23 mouse cellular contexts compared by ENCODE assay signal in genomic region chr8:48649415-48649814, GRCm38 (mm10).
DNase-seq lines count a peak whose midpoint lies in the region; ATAC-seq and TF ChIP-seq lines count a peak whose summit lies in the region.
"Had no signal": no experiment of that assay in that cellular context is flagged by ENCODE, and none has a peak within 500 bp of the region (broad histone marks: within the 10 kb centered on the region; RNA-seq: fewer than 3 reads in every experiment).

No protein-coding gene starts in this region.

- H3K36me3 ChIP-seq in kidney, embryonic 15.5 days, result no peaks in the 10 kb centered on the region
- H3K36me3 ChIP-seq in lung, embryonic 14.5 days (ENCODE audit: insufficient read depth), result no peaks in the 10 kb centered on the region
- H3K36me3 ChIP-seq: embryonic facial prominence, embryonic 15.5 days; heart, embryonic 10.5 days; hindbrain, embryonic 12.5 days had no signal

- 0 out of 2 replicates have a peak, but pooled peaks have one; percentile 36 for ATAC-seq in kidney, embryonic 15.5 days (replicated peaks; ENCODE audit: low FRiP score)
- ATAC-seq in lung, embryonic 14.5 days (ENCODE audit: insufficient read depth), result peak; percentile 60; the same call in 1 of the 2 replicates
- ATAC-seq: activated CD4-positive, CD25-positive, alpha-beta regulatory T cell, adult 4 months; forebrain, embryonic 14.5 days; Patski had no signal

- no peak overlapping the region for H3K4me3 ChIP-seq in kidney, embryonic 15.5 days (replicated peaks)
- no peak overlapping the region for H3K4me3 ChIP-seq in lung, embryonic 14.5 days (ENCODE audit: low read depth, low read length)
- H3K4me3 ChIP-seq: embryonic facial prominence, embryonic 15.5 days; erythroblast, embryonic 14.5 days; forebrain, embryonic 10.5 days; heart, embryonic 10.5 days; hindbrain, embryonic 12.5 days had no signal

- H3K9ac ChIP-seq in kidney, embryonic 15.5 days, result no peak overlapping the region
- H3K9ac ChIP-seq in lung, embryonic 14.5 days, result no peak overlapping the region
- H3K9ac ChIP-seq: embryonic facial prominence, embryonic 15.5 days; hindbrain, embryonic 12.5 days had no signal

- H3K4me1 ChIP-seq in kidney, embryonic 15.5 days, result no peaks in the 10 kb centered on the region
- no peaks in the 10 kb centered on the region for H3K4me1 ChIP-seq in lung, embryonic 14.5 days (ENCODE audit: insufficient read depth)
- H3K4me1 ChIP-seq: heart, embryonic 10.5 days; hindbrain, embryonic 12.5 days had no signal

- TF ChIP-seq CTCF in lung, embryonic 14.5 days (IDR thresholded peaks at IDR 0.05; ENCODE audit: low read depth), result no peak

- no peaks in the 10 kb centered on the region for H3K9me3 ChIP-seq in kidney, embryonic 15.5 days (replicated peaks)
- no peaks in the 10 kb centered on the region for H3K9me3 ChIP-seq in lung, embryonic 14.5 days (ENCODE audit: low read depth, low read length)
- H3K9me3 ChIP-seq: embryonic facial prominence, embryonic 15.5 days; forebrain, embryonic 10.5 days; heart, embryonic 10.5 days; hindbrain, embryonic 12.5 days had no signal

- no peaks in the 10 kb centered on the region for H3K27me3 ChIP-seq in kidney, embryonic 15.5 days
- no peaks in the 10 kb centered on the region for H3K27me3 ChIP-seq in lung, embryonic 14.5 days (ENCODE audit: insufficient read depth, low read length)
- H3K27me3 ChIP-seq: CH12.LX; embryonic facial prominence, embryonic 15.5 days; hindbrain, embryonic 12.5 days; Patski had no signal

- H3K4me2 ChIP-seq in kidney, embryonic 15.5 days, result no peak overlapping the region
- H3K4me2 ChIP-seq in lung, embryonic 14.5 days, result peak overlapping the region; percentile 12; the same call in 1 of the 2 replicates
- H3K4me2 ChIP-seq: embryonic facial prominence, embryonic 15.5 days; hindbrain, embryonic 12.5 days had no signal

- WGBS in kidney, embryonic 15.5 days, result 68% methylated on average over 7 of the region's 7 CpGs
- 46% methylated on average over 7 of the region's 7 CpGs for WGBS in lung, embryonic 14.5 days

- no peak overlapping the region for H3K27ac ChIP-seq in kidney, embryonic 15.5 days
- H3K27ac ChIP-seq in lung, embryonic 14.5 days (ENCODE audit: low read depth), result no peak overlapping the region
- H3K27ac ChIP-seq: embryonic facial prominence, embryonic 15.5 days; forebrain, embryonic 10.5 days; heart, embryonic 10.5 days; hindbrain, embryonic 12.5 days had no signal

- no peak for DNase-seq in kidney, postnatal 14 days
- DNase-seq in lung, embryonic 14.5 days, result peak; percentile 68
- no peak for DNase-seq in lung, postnatal 14 days
- peak; percentile 5 for DNase-seq in lung, postnatal 10 days
- no peak for DNase-seq in lung, postnatal 4 days
- DNase-seq: adrenal gland, postnatal 14 days; cerebellum, adult 11-12 months; cerebellum, adult 9-11 months; cerebellum, postnatal 36 days; gastrocnemius, postnatal 10 days; heart, adult 18-20 months; heart, postnatal 10 days; heart, postnatal 4 days had no signal

Comparison
In these comparisons a context has a peak if more than half of its experiments do, and no peak if none do; other contexts are left out.
1. DNase-seq: peak in lung, embryonic 14.5 days (single experiment) and lung, postnatal 10 days (single experiment); none in kidney, postnatal 14 days (single experiment), lung, postnatal 14 days (single experiment) and lung, postnatal 4 days (0 of 2).